Mouse (Mus musculus) limb, embryonic 14.5 days (tissue): ENCODE data around the gene Fyn. TPM values are rescaled to one million over a fixed set of nuclear protein-coding genes. Genes with fewer than 3 reads are reported as not detected.
A peak's percentile ranks its signal among the peaks of the same experiment; 100 is the strongest.

Experiments used
- ATAC-seq: fragments of 200-750 bp; cut with Nextera tagmentation; 2 replicates; pipeline ENCODE4 v1.8.0; 2017; ENCODE audit warnings: low read depth, moderate number of reproducible peaks, moderate TSS enrichment; ENCODE audit not compliant: low FRiP score
- DNase-seq: peaks from one replicate; pipeline ENCODE4 v3.0.0-alpha.2; 2015; ENCODE audit warnings: low spot score
- H3K27ac ChIP-seq: fragments of 300-500 bp; sonication (generic); replicated peaks from 2 replicates; pipeline ENCODE4 v1.5.1; 2014; ENCODE audit warnings: low read depth, mild to moderate bottlenecking, low read length, moderate library complexity, mixed read lengths
- H3K27me3 ChIP-seq: fragments of 300-500 bp; sonication (generic); 2 replicates; pipeline ENCODE4 v1.6.1; 2014; ENCODE audit warnings: low read length, mixed read lengths; ENCODE audit not compliant: control insufficient read depth, insufficient read depth
- H3K36me3 ChIP-seq: fragments of 300-500 bp; sonication (generic); 2 replicates; pipeline ENCODE4 v1.6.1; 2014; ENCODE audit warnings: mild to moderate bottlenecking, low read length, moderate library complexity, mixed read lengths; ENCODE audit not compliant: control insufficient read depth, insufficient read depth
- H3K4me1 ChIP-seq: fragments of 300-500 bp; sonication (generic); 2 replicates; pipeline ENCODE4 v1.6.1; 2014; ENCODE audit warnings: antibody characterized with exemption, low read length, mixed read lengths; ENCODE audit not compliant: control insufficient read depth, insufficient read depth
- H3K4me2 ChIP-seq: fragments of 300-500 bp; sonication (generic); replicated peaks from 2 replicates; pipeline ENCODE4 v1.6.1; 2014; ENCODE audit warnings: low read depth, mild to moderate bottlenecking, low read length, moderate library complexity; ENCODE audit not compliant: severe bottlenecking
- H3K4me3 ChIP-seq: fragments of 300-500 bp; sonication (generic); replicated peaks from 2 replicates; pipeline ENCODE4 v1.5.1; 2014; ENCODE audit warnings: low read length
- H3K9ac ChIP-seq: fragments of 300-500 bp; sonication (generic); 2 replicates; pipeline ENCODE4 v1.6.1; 2014; ENCODE audit warnings: mild to moderate bottlenecking, low read depth, low read length, moderate library complexity; ENCODE audit not compliant: severe bottlenecking
- H3K9me3 ChIP-seq: fragments of 300-500 bp; sonication (generic); 2 replicates; pipeline ENCODE4 v1.6.1; 2016; ENCODE audit warnings: low read length; ENCODE audit not compliant: control insufficient read depth
- POLR2A ChIP-seq: fragments of 200-500 bp; IDR thresholded peaks from 2 replicates; pipeline ENCODE4 v1.8.0; 2012; ENCODE audit warnings: inconsistent platforms, mild to moderate bottlenecking, moderate library complexity, borderline replicate concordance; ENCODE audit not compliant: insufficient read depth, insufficient read length; ENCODE audit errors: extremely low read depth
- WGBS: fragments of 180-500 bp; shearing (Covaris S2); extraction: QIAGEN DNeasy Blood & Tissue Kit; methylation state at CpG from one replicate; pipeline ENCODE4 v1.1.7; 2014; 5-methylcytosine and 5-hydroxymethylcytosine counted together
- polyA plus RNA-seq, 2 experiments: library from polyadenylated mRNA; depleted of rRNA in 1 of 2; stranded (reverse) in 1 of 2; unstranded in 1 of 2; fragments of >200 nt; fragmentation: Nextera tagmentation in 1 of 2; extraction: Ambion mirVana in 1 of 2; gene quantifications; 2 replicates each; pipeline versions ENCODE4 v1.2.1 to v1.2.3; 2012 to 2014

The Fyn gene
- polyA plus RNA-seq, 2 experiments = 51.5 to 58.4 TPM

DNA sequence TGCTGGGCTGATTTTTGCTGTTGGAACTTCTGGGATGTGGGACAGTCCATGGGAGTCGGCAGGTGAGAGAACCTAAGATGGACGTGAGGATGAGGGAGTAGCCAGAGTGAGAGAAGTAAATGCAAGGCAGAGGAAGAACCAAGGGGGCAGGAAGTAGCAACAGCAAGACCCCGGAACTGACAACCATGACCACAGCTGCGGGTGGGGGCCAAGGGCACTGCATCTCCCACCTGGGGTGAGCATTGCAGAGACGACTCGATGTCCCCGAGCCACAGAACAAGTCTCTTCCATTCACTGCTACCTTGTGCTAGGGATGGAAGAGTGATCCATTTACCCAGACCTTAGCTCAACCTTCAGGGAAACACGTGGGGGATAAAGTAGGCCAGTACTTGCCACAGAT lies 146.3 kb downstream of the Fyn start:
- H3K9me3 ChIP-seq = no peaks in the 10 kb centered on the region
- H3K4me1 ChIP-seq = peaks cover 16% of the 10 kb centered on the region
- H3K4me3 ChIP-seq = no peak overlapping the region
- H3K4me2 ChIP-seq = no peak overlapping the region
- no peak for TF ChIP-seq POLR2A
- WGBS = 95% methylated on average over 8 of the region's 8 CpGs
- peaks cover 31% of the 10 kb centered on the region for H3K36me3 ChIP-seq
- no peak for DNase-seq
- no peak overlapping the region for H3K9ac ChIP-seq
- no peak overlapping the region for H3K27ac ChIP-seq
- H3K27me3 ChIP-seq = no peaks in the 10 kb centered on the region
- ATAC-seq = no peak

DNA sequence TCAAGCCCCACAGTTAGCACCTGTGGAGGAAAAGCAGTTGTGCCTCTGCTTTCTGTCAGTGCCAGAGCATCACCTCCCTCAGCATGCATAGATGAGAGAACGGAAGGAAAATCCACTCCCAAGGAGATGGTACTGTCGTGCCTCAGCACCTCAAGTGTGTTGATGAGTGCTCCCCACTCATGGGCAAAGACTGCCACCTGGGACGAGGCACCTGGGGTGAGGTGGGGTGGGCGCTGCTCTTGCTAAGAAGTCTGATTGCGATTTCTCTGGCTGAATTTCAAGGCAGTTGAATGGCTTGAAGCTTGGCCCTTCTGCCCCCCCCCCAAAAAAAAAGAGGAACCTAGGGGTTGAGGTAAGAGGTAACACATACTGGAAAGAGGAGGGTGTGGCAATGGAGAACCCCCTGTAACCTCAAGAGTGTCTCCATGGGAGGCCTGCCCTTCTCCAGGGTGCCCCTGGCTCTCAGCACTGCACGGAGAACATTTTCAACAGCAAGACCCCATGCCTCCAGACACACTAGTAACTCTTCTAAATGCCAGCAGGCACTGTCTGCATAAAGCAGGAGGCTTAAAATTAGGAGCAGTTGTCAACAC lies 148.0 kb downstream of the Fyn start:
- Histone ChIP-seq H3K36me3 (peaks cover 31% of the 10 kb centered on the region), H3K4me2 (no peak overlapping the region), H3K27me3 (no peaks in the 10 kb centered on the region), H3K9me3 (no peaks in the 10 kb centered on the region), H3K9ac (no peak overlapping the region), H3K27ac (no peak overlapping the region), H3K4me3 (no peak overlapping the region), H3K4me1 (peaks cover 3% of the 10 kb centered on the region; the same call in 1 of the 2 replicates)
- no peak for TF ChIP-seq POLR2A
- ATAC-seq = no peak
- 77% methylated on average over 6 of the region's 6 CpGs for WGBS
- DNase-seq = no peak

DNA sequence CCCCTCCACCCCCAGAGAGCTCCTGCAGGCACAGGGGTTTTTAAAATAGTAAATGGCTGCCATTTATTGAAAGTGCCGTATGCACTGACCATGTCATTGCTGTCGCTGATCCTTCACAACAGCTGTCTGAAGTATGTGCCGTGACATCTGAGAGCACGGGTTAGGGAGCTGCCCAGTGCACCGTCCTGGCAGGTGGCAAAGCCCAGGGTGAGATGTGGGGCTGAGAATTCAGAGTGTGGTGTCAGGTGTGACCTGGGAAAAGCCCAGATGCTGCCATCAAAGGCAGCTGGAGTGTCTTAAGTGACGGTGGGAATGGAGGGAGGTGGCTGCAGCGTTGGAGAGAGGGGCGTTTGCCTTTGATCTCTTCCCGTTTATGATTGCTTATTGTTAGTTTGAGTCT lies 148.7 kb downstream of the Fyn start:
- Histone ChIP-seq H3K4me1 (peaks cover 4% of the 10 kb centered on the region; the same call in 1 of the 2 replicates), H3K27me3 (no peaks in the 10 kb centered on the region), H3K4me3 (no peak overlapping the region), H3K36me3 (peaks cover 27% of the 10 kb centered on the region), H3K9ac (no peak overlapping the region), H3K4me2 (no peak overlapping the region), H3K9me3 (no peaks in the 10 kb centered on the region), H3K27ac (no peak overlapping the region)
- DNase-seq (no peak), ATAC-seq (peak; percentile 72)
- TF ChIP-seq POLR2A = no peak
- WGBS = 40% methylated on average over 9 of the region's 9 CpGs

DNA sequence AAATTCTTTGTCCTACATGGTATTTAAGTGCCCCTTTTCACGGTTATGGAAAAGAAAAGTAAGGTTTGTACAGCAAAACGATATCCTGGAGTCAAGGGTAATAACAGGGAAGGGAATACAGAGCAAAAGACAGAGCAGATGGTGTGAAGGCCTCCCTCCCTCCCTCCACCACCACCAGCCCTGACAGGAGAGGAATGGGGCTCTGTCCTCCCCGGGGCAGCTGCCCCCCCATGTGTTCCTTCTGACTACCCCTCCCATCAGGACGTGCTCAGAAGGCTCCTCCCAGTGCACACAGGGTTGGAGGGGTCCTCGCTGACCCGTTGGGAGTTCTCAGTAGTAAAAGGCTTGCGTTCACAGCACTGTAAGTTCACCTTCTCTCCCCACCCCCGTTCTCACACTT lies 149.6 kb downstream of the Fyn start:
- H3K4me1 ChIP-seq = peaks cover 12% of the 10 kb centered on the region
- peaks cover 27% of the 10 kb centered on the region for H3K36me3 ChIP-seq
- H3K4me3 ChIP-seq = no peak overlapping the region
- H3K27ac ChIP-seq = no peak overlapping the region
- H3K9me3 ChIP-seq = no peaks in the 10 kb centered on the region
- H3K4me2 ChIP-seq = no peak overlapping the region
- H3K9ac ChIP-seq = no peak overlapping the region
- H3K27me3 ChIP-seq = no peaks in the 10 kb centered on the region
- 34% methylated on average over 8 of the region's 8 CpGs for WGBS
- DNase-seq (no peak), ATAC-seq (no peak)
- TF ChIP-seq POLR2A = no peak

DNA sequence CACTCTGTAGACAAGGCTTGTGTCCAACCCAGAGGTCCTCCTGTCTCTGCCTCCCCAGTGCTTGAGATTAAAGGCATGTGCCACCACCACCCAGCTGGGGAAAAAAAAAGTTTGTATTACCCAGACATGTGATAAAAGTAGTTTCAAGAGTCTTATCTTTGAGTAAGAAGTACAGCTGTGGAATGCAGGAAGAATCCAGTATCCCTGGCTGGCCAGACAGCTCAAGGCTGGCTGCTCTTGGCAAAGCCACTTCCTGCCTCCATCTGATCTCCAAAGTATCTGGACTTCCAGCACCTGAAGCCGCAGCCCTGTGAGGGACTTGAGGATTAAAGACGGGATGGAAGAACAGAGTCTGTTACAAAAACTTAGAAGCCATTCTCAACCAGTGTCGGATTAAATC lies 150.2 kb downstream of the Fyn start:
- Histone ChIP-seq H3K4me2 (no peak overlapping the region), H3K9ac (no peak overlapping the region), H3K9me3 (no peaks in the 10 kb centered on the region), H3K27ac (0 out of 2 replicates have a peak overlapping the region, but pooled peaks have one; percentile 28), H3K27me3 (no peaks in the 10 kb centered on the region), H3K4me3 (no peak overlapping the region), H3K4me1 (peaks cover 14% of the 10 kb centered on the region), H3K36me3 (peaks cover 27% of the 10 kb centered on the region)
- ATAC-seq (no peak), DNase-seq (no peak)
- WGBS = 71% methylated on average over 3 of the region's 3 CpGs
- no peak for TF ChIP-seq POLR2A
